Mouse (Mus musculus): ENCODE results near the gene Esp18. TPM values are rescaled to one million over a fixed set of nuclear protein-coding genes. Genes with fewer than 3 reads are reported as not detected.

Esp18 gene
- total RNA-seq (2021): not detected
- long read RNA-seq: 0 reads

- DNase-seq (ENCODE audit: low spot score in 2 of 2): no peak
Observed at GRCm38 (mm10) chr17:39406059-39406458, at the start of gene Esp18. Gene Esp18 (plus strand): TSS chr17:39406359.

GRCm38 (mm10) chr17:39363316-39363715 lies 42.8 kb upstream of the Esp18 start:
- no peak for DNase-seq (ENCODE audit: low spot score in 2 of 2)

Small RNAs within 50 kb of the gene (microRNA-seq; reads per million reads assigned to microRNA genes)
- gene Gm26429: 0 reads per million in 2 experiments

Other genes starting within 250 kb of the Esp18 start
- gene Esp16, start 129.8 kb downstream of the Esp18 start, total RNA-seq (2021): not detected
- gene Esp15, start 234.6 kb downstream of the Esp18 start, total RNA-seq (2021): not detected